Mouse (Mus musculus) cerebellum, adult 2 months (tissue): ENCODE data around the gene F830045P16Rik.

Source experiments
- CTCF ChIP-seq: fragments of 200-500 bp; IDR thresholded peaks from 2 replicates; pipeline ENCODE4 v1.5.1; 2011; ENCODE audit warnings: low read depth, mild to moderate bottlenecking, control low read depth, low read length, moderate library complexity, borderline replicate concordance; ENCODE audit not compliant: insufficient read depth
- POLR2A ChIP-seq: fragments of 200-500 bp; IDR thresholded peaks from 2 replicates; pipeline ENCODE4 v1.6.1; 2011; ENCODE audit warnings: low read length, control low read depth, borderline replicate concordance; ENCODE audit not compliant: insufficient read depth

- TF ChIP-seq POLR2A (no peak), CTCF (no peak)
Observed at GRCm38 (mm10) chr2:129539175-129539574, 2.8 kb upstream of the F830045P16Rik start.
